Mouse (Mus musculus) thymus, adult 2 months (tissue): ENCODE data around the gene Prtn3.

Source experiments
- CTCF ChIP-seq: fragments of 200-500 bp; IDR thresholded peaks from 2 replicates; pipeline ENCODE4 v1.5.1; 2012; ENCODE audit warnings: mild to moderate bottlenecking, control low read depth, low read length, moderate library complexity, borderline replicate concordance; ENCODE audit not compliant: control insufficient read depth, poor library complexity, insufficient read depth; ENCODE audit errors: extremely low read depth
- POLR2A ChIP-seq: fragments of 200-500 bp; IDR thresholded peaks from 2 replicates; pipeline ENCODE4 v1.6.1; 2012; ENCODE audit warnings: mild to moderate bottlenecking, low read length, control low read depth, moderate library complexity; ENCODE audit not compliant: control insufficient read depth, poor library complexity, insufficient read depth; ENCODE audit errors: extremely low read depth

GRCm38 (mm10) chr10:79926491-79927323 lies 52.4 kb downstream of the Prtn3 start, which contains the start of gene Arid3a:
- TF ChIP-seq POLR2A, result no peak
- no peak for TF ChIP-seq CTCF
